Mouse (Mus musculus): ENCODE data around the gene Pirb. TPM values are rescaled to one million over a fixed set of nuclear protein-coding genes. Genes with fewer than 3 reads are reported as not detected.
"Not testable (repeated sequence)": the region's sequence is repeated elsewhere in the genome, so short reads cannot be mapped to it uniquely, and the experiment has no call there.

Pirb gene
- 0.48 and 0.54 TPM in 2 replicates for total RNA-seq (2014; rRNA removed)
- 0.24 and 0.25 TPM in 2 replicates for polyA plus RNA-seq (2015; fragmentation: Nextera tagmentation; extraction: Ambion mirVana)

GRCm38 (mm10) chr7:3720268-3720667 lies at the start of gene Pirb:
Gene Pirb (minus strand): TSS chr7:3720391.
- not testable (repeated sequence) for H3K9ac ChIP-seq; H3K9me3 ChIP-seq (ENCODE audit: low read length); H3K4me2 ChIP-seq (ENCODE audit: low read depth); H3K36me3 ChIP-seq (ENCODE audit: insufficient read depth); H3K4me3 ChIP-seq (ENCODE audit: low read depth, low read length); DNase-seq; ATAC-seq; H3K27ac ChIP-seq (ENCODE audit: low read depth, low read length); H3K27me3 ChIP-seq (ENCODE audit: insufficient read depth, low read length); H3K4me1 ChIP-seq (ENCODE audit: insufficient read depth)
- WGBS: 67% methylated on average over 1 of the region's 3 CpGs

DNA sequence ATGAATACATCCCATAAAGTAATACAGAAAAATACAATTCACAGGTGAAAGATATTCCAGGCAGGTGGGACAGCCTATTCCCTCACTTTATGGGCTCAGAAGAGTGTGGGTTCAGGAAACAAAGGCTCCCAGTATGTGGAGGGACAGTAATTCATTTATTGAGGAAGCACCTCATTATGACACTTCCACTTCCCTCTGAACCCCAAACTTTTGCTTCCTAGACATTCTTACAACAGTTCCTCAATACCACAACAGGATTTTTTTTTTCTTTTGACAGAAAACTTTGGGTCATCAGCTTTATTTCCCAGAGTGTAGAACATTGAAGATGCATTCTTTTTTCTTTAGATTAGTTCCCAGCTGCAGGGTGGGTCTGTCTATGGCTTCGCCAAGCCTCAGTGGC lies 12.5 kb upstream of the Pirb start:
- H3K36me3 ChIP-seq (ENCODE audit: insufficient read depth); H3K4me2 ChIP-seq (ENCODE audit: low read depth); H3K27me3 ChIP-seq (ENCODE audit: insufficient read depth, low read length); H3K9me3 ChIP-seq (ENCODE audit: low read length); ATAC-seq; DNase-seq; H3K9ac ChIP-seq; H3K4me1 ChIP-seq (ENCODE audit: insufficient read depth); H3K27ac ChIP-seq (ENCODE audit: low read depth, low read length); H3K4me3 ChIP-seq (ENCODE audit: low read depth, low read length): not testable (repeated sequence)
- no CpG with 5 or more reads among the region's 1 CpGs for WGBS

- not testable (repeated sequence) for ATAC-seq; H3K27me3 ChIP-seq (ENCODE audit: insufficient read depth, low read length); H3K4me1 ChIP-seq (ENCODE audit: insufficient read depth); H3K27ac ChIP-seq (ENCODE audit: low read depth, low read length); H3K4me2 ChIP-seq (ENCODE audit: low read depth); DNase-seq; H3K36me3 ChIP-seq (ENCODE audit: insufficient read depth); H3K4me3 ChIP-seq (ENCODE audit: low read depth, low read length); H3K9ac ChIP-seq; H3K9me3 ChIP-seq (ENCODE audit: low read length)
Measured at GRCm38 (mm10) chr7:3725459-3725858, 5.3 kb upstream of the Pirb start.

- no peak overlapping the region for H3K27ac ChIP-seq (ENCODE audit: low read depth, low read length)
- H3K9ac ChIP-seq: no peak overlapping the region
- H3K9me3 ChIP-seq (ENCODE audit: low read length): no peaks in the 10 kb centered on the region
- WGBS: 70% methylated on average over 1 of the region's 1 CpGs
- ATAC-seq (no peak), DNase-seq (no peak)
- H3K27me3 ChIP-seq (ENCODE audit: insufficient read depth, low read length): no peaks in the 10 kb centered on the region
- no peak for TF ChIP-seq CTCF (IDR thresholded peaks at IDR 0.05; ENCODE audit: low read depth)
- no peak overlapping the region for H3K4me2 ChIP-seq (ENCODE audit: low read depth)
- H3K4me1 ChIP-seq (ENCODE audit: insufficient read depth): no peaks in the 10 kb centered on the region
- H3K4me3 ChIP-seq (ENCODE audit: low read depth, low read length): no peak overlapping the region
- no peaks in the 10 kb centered on the region for H3K36me3 ChIP-seq (ENCODE audit: insufficient read depth)
Measured at GRCm38 (mm10) chr7:3715249-3715648, 4.9 kb downstream of the Pirb start.

DNA sequence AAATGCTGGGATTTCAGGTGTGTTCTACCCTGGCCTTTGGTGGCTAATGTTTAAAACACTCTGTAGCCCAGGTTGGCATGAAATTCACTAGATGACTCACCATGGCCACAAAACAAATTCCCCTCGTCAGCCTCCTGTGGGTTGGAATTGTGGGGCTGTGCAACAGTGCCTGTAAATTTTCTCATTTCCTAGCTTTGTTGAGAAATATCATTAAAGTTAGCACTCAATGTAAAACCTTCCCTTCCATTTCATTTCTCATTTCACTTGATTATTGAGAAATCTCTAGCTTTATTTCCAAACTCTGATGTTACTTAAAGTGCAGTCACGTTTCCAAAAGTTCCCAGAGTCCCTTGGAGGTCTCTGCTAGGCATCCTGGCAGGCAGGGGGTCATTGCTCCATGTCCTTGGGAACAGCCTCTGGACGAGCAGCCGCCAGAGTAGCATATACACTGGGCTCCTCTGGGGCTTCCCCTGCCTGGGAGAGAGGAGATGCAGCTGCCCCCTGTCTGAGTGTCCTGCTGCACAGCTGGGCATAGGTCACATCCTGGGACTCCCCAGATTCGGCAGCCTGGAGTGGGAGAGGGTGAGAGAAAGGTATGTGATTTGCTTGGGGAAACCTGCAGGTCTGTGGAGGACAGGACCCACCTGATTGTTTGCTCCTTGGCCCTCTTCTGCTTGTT lies 7.8 kb downstream of the Pirb start:
- no peak overlapping the region for H3K4me2 ChIP-seq (ENCODE audit: low read depth)
- H3K27ac ChIP-seq (ENCODE audit: low read depth, low read length): no peak overlapping the region
- no peak for TF ChIP-seq CTCF (IDR thresholded peaks at IDR 0.05; ENCODE audit: low read depth)
- no peaks in the 10 kb centered on the region for H3K27me3 ChIP-seq (ENCODE audit: insufficient read depth, low read length)
- H3K4me3 ChIP-seq (ENCODE audit: low read depth, low read length): no peak overlapping the region
- ATAC-seq: no peak
- H3K9ac ChIP-seq: no peak overlapping the region
- 46% methylated on average over 5 of the region's 5 CpGs for WGBS
- DNase-seq: no peak
- peaks cover 3% of the 10 kb centered on the region; the same call in 1 of the 2 replicates for H3K36me3 ChIP-seq (ENCODE audit: insufficient read depth)
- H3K4me1 ChIP-seq (ENCODE audit: insufficient read depth): no peaks in the 10 kb centered on the region
- H3K9me3 ChIP-seq (ENCODE audit: low read length): no peaks in the 10 kb centered on the region

GRCm38 (mm10) chr7:3709000-3709399 lies 11.2 kb downstream of the Pirb start:
- TF ChIP-seq CTCF (IDR thresholded peaks at IDR 0.05; ENCODE audit: low read depth): no peak
- no peak overlapping the region for H3K4me3 ChIP-seq (ENCODE audit: low read depth, low read length)
- H3K36me3 ChIP-seq (ENCODE audit: insufficient read depth): peaks cover 17% of the 10 kb centered on the region
- peaks cover 13% of the 10 kb centered on the region for H3K4me1 ChIP-seq (ENCODE audit: insufficient read depth)
- no peak overlapping the region for H3K9ac ChIP-seq
- WGBS: 64% methylated on average over 1 of the region's 1 CpGs
- DNase-seq (no peak), ATAC-seq (no peak)
- H3K27me3 ChIP-seq (ENCODE audit: insufficient read depth, low read length): no peaks in the 10 kb centered on the region
- H3K27ac ChIP-seq (ENCODE audit: low read depth, low read length): no peak overlapping the region
- H3K9me3 ChIP-seq (ENCODE audit: low read length): no peaks in the 10 kb centered on the region
- no peak overlapping the region for H3K4me2 ChIP-seq (ENCODE audit: low read depth)

GRCm38 (mm10) chr7:3708447-3708980 lies 11.7 kb downstream of the Pirb start:
- H3K27me3 ChIP-seq (ENCODE audit: insufficient read depth, low read length); ATAC-seq; H3K9me3 ChIP-seq (ENCODE audit: low read length); DNase-seq; H3K4me2 ChIP-seq (ENCODE audit: low read depth); H3K9ac ChIP-seq; H3K4me3 ChIP-seq (ENCODE audit: low read depth, low read length); H3K27ac ChIP-seq (ENCODE audit: low read depth, low read length): not testable (repeated sequence)
- 42% methylated on average over 5 of the region's 5 CpGs for WGBS
- Histone ChIP-seq H3K36me3 (ENCODE audit: insufficient read depth) (peaks cover 17% of the 10 kb centered on the region), H3K4me1 (ENCODE audit: insufficient read depth) (peaks cover 14% of the 10 kb centered on the region)
- peak; percentile 7; the same call in 1 of the 2 replicates for TF ChIP-seq CTCF (IDR thresholded peaks at IDR 0.05; ENCODE audit: low read depth)
